Mouse (Mus musculus) brain, embryonic 14.5 days (tissue): ENCODE measurements around the gene A430078G23Rik.

Experiments
- CTCF ChIP-seq: fragments of 200-500 bp; IDR thresholded peaks from 2 replicates; pipeline ENCODE4 v1.5.1; 2012; ENCODE audit warnings: inconsistent platforms, mild to moderate bottlenecking, moderate library complexity, borderline replicate concordance; ENCODE audit not compliant: insufficient read depth, insufficient read length; ENCODE audit errors: extremely low read depth
- POLR2A ChIP-seq: fragments of 200-500 bp; IDR thresholded peaks from 2 replicates; pipeline ENCODE4 v1.6.1; 2012; ENCODE audit warnings: mild to moderate bottlenecking, inconsistent platforms, borderline replicate concordance; ENCODE audit not compliant: poor library complexity, insufficient read depth, insufficient read length, severe bottlenecking; ENCODE audit errors: extremely low read depth

- TF ChIP-seq POLR2A (no peak), CTCF (no peak)
Observed at GRCm38 (mm10) chr8:3407417-3407816, 54.2 kb downstream of the A430078G23Rik start.
